Mouse (Mus musculus) cortical plate, adult 2 months (tissue): ENCODE data around the gene Atp1a1.

Experiments used
- CTCF ChIP-seq: fragments of 200-500 bp; IDR thresholded peaks from 2 replicates; pipeline ENCODE4 v1.5.1; 2011; ENCODE audit warnings: mild to moderate bottlenecking, control low read depth, low read length; ENCODE audit not compliant: insufficient read depth; ENCODE audit errors: extremely low read depth
- POLR2A ChIP-seq: fragments of 200-500 bp; IDR thresholded peaks from 2 replicates; pipeline ENCODE4 v1.6.1; 2011; ENCODE audit warnings: mild to moderate bottlenecking, low read length, control low read depth; ENCODE audit not compliant: insufficient read depth; ENCODE audit errors: extremely low read depth

GRCm38 (mm10) chr3:101570747-101571514 is 33.6 kb downstream of the Atp1a1 start:
- no peak for TF ChIP-seq POLR2A
- TF ChIP-seq CTCF = no peak
